Mouse (Mus musculus) cerebellum, adult 2 months (tissue): ENCODE data around the gene Uvrag. TPM values are rescaled to one million over a fixed set of nuclear protein-coding genes. Genes with fewer than 3 reads are reported as not detected.

Source experiments
- DNase-seq, 2 experiments: peaks; one replicate each; pipeline ENCODE4 v3.0.0; 2021
- H3K27ac ChIP-seq: fragments of 200-500 bp; 2 replicates; pipeline ENCODE4 v1.5.1; 2012; ENCODE audit warnings: low read length, control low read depth, inconsistent platforms; ENCODE audit not compliant: insufficient read depth
- H3K27me3 ChIP-seq: fragments of 200-500 bp; 2 replicates; pipeline ENCODE4 v1.6.1; 2012; ENCODE audit warnings: inconsistent platforms, mild to moderate bottlenecking, low read length, moderate library complexity; ENCODE audit not compliant: control insufficient read depth, insufficient read depth
- H3K4me1 ChIP-seq: fragments of 200-500 bp; 2 replicates; pipeline ENCODE4 v1.6.1; 2011; ENCODE audit warnings: low read length; ENCODE audit not compliant: control insufficient read depth, insufficient read depth
- H3K4me3 ChIP-seq: fragments of 200-500 bp; replicated peaks from 2 replicates; pipeline ENCODE3; 2011; ENCODE audit warnings: mild to moderate bottlenecking, low read depth, low read length, control low read depth; ENCODE audit not compliant: insufficient read depth
- CTCF ChIP-seq: fragments of 200-500 bp; IDR thresholded peaks from 2 replicates; pipeline ENCODE4 v1.5.1; 2011; ENCODE audit warnings: low read depth, mild to moderate bottlenecking, control low read depth, low read length, moderate library complexity, borderline replicate concordance; ENCODE audit not compliant: insufficient read depth
- POLR2A ChIP-seq: fragments of 200-500 bp; IDR thresholded peaks from 2 replicates; pipeline ENCODE4 v1.6.1; 2011; ENCODE audit warnings: low read length, control low read depth, borderline replicate concordance; ENCODE audit not compliant: insufficient read depth
- whole genome bisulfite sequencing: fragments of 180-500 bp; shearing (Covaris S2); methylation state at CpG from one replicate; pipeline ENCODE4 v1.1.7; 2018; 5-methylcytosine and 5-hydroxymethylcytosine counted together
- polyA plus RNA-seq: library from polyadenylated mRNA; depleted of rRNA; stranded (reverse); fragments of >200 nt; gene quantifications from 2 replicates; pipeline ENCODE4 v1.2.3, GENCODE M21; 2012; rRNA removed

Uvrag gene
- 19.2 TPM in 2 replicates for polyA plus RNA-seq

DNA sequence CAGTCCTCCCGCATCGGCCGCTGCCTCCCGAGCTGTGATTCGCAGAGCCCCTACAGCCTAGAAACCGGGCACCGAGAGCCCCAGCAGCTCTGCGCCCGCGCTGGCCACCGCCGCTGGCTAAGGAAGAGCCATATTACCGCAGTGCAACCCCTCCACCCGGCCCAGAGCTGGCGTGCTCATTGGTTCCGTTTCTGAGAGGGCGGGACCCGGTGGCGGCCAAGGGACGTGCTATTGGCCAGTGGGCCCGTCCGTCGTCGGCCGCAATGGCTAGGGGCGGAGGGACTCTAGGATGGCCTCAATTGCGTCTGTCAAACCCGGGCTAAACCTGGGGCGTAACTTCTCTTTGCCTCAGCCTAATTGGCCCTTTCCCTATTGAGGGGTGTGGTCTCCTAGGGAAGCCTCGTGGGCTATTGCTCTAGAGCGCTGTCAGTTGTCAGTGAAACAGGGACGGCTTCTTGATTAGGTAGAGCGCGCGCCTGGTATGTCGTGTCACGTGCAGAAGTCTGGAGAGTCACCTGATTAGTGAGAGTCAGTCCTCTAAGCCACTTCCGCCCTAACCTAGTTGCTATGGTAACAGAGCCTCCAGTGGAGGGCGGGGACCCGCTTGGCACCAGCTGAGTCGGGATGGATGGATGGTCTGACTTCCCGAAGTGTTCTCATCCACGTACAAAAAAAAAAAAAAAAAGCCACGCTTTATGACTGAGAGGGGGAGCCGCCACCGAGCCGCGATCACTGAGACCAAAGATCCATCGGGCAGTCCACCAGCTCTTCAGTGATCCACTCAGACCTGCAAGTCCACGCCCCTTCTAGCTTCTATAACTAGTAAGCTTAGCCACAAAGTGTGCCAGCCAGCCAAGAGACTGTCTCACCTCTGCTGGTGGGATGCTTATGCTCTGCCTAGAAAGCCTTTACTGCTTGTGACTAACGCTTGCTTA, at the start of gene Uvrag:
Gene Uvrag (minus strand): TSS at position 158 of the 935 bp plus-strand sequence.
- peak; percentile 100 for DNase-seq
- H3K27me3 ChIP-seq = no peaks in the 10 kb centered on the region
- TF ChIP-seq POLR2A = peak; percentile 83; the same call in 1 of the 2 replicates
- no peak for TF ChIP-seq CTCF
- under 1% methylated on average over 51 of the region's 51 CpGs for WGBS
- H3K27ac ChIP-seq = peak within 1 kb of the TSS; percentile 76
- H3K4me1 ChIP-seq = no peaks in the 10 kb centered on the region
- peak within 1 kb of the TSS; percentile 64 for H3K4me3 ChIP-seq

DNA sequence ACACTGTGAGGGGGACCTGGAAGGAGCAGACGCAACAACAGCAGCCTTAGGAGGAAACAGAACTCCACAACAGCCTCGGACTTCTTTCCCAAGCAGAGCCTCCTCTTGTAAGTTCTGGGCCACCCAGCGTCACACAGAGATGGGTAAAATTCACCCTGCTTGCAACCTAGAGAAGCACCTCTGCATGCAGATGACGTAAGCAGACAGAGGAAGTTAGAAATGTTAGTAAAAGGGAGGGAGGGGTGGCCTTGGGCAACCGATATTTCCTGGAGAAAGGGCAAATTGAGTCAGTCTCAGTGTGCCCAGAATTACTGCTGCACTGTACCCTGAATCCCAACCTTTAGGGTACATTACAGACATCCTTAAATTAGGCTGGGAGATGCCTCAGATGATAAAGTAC, 48.9 kb upstream of the Uvrag start:
- H3K27ac ChIP-seq = no peak overlapping the region
- no peaks in the 10 kb centered on the region for H3K4me1 ChIP-seq
- H3K27me3 ChIP-seq = no peaks in the 10 kb centered on the region
- WGBS = 92% methylated on average over 5 of the region's 5 CpGs
- H3K4me3 ChIP-seq = no peak overlapping the region
- no peak for DNase-seq
- TF ChIP-seq POLR2A (no peak), CTCF (no peak)

GRCm38 (mm10) chr7:99188630-99189029, 47.7 kb upstream of the Uvrag start:
- no peaks in the 10 kb centered on the region for H3K27me3 ChIP-seq
- no peak for DNase-seq
- TF ChIP-seq POLR2A (no peak), CTCF (no peak)
- H3K27ac ChIP-seq = no peak overlapping the region
- 87% methylated on average over 6 of the region's 6 CpGs for WGBS
- H3K4me3 ChIP-seq = no peak overlapping the region
- no peaks in the 10 kb centered on the region for H3K4me1 ChIP-seq

DNA sequence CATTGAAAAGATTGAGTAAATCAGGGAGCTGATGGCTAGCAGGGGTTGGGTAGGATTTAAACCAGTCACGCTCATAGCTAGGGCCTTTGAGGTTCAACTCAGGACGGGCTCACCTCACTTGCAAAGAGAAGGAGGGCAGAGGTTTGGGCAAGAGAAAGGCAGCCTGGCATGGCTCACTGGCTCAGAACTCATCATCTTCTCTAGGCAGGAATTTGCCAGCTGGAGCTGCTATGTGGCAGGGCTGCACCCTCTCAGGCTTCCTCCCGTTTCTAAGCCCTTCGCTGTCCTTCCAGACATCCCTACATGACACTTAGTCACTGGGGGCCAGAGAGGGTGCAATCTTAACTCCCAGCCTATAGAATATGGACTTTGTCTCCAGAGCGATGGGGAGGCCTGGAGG, 46.5 kb upstream of the Uvrag start:
- no peak for DNase-seq
- Histone ChIP-seq H3K27me3 (no peaks in the 10 kb centered on the region), H3K4me3 (no peak overlapping the region), H3K27ac (no peak overlapping the region), H3K4me1 (no peaks in the 10 kb centered on the region; the same call in 1 of the 2 replicates)
- 72% methylated on average over 5 of the region's 5 CpGs for WGBS
- no peak for TF ChIP-seq CTCF
- TF ChIP-seq POLR2A = no peak

GRCm38 (mm10) chr7:99185405-99185804, 44.5 kb upstream of the Uvrag start:
- H3K4me1 ChIP-seq = peaks cover 12% of the 10 kb centered on the region; the same call in 1 of the 2 replicates
- H3K27ac ChIP-seq = no peak overlapping the region
- no peaks in the 10 kb centered on the region for H3K27me3 ChIP-seq
- TF ChIP-seq CTCF (no peak), POLR2A (no peak)
- DNase-seq = no peak
- no peak overlapping the region for H3K4me3 ChIP-seq
- WGBS = 91% methylated on average over 3 of the region's 3 CpGs

- Histone ChIP-seq H3K4me3 (no peak overlapping the region), H3K27me3 (no peaks in the 10 kb centered on the region), H3K27ac (no peak overlapping the region), H3K4me1 (peaks cover 12% of the 10 kb centered on the region; the same call in 1 of the 2 replicates)
- TF ChIP-seq POLR2A = no peak
- WGBS = 81% methylated on average over 6 of the region's 6 CpGs
- DNase-seq = no peak
Measured at GRCm38 (mm10) chr7:99183751-99184150, 42.8 kb upstream of the Uvrag start.

DNA sequence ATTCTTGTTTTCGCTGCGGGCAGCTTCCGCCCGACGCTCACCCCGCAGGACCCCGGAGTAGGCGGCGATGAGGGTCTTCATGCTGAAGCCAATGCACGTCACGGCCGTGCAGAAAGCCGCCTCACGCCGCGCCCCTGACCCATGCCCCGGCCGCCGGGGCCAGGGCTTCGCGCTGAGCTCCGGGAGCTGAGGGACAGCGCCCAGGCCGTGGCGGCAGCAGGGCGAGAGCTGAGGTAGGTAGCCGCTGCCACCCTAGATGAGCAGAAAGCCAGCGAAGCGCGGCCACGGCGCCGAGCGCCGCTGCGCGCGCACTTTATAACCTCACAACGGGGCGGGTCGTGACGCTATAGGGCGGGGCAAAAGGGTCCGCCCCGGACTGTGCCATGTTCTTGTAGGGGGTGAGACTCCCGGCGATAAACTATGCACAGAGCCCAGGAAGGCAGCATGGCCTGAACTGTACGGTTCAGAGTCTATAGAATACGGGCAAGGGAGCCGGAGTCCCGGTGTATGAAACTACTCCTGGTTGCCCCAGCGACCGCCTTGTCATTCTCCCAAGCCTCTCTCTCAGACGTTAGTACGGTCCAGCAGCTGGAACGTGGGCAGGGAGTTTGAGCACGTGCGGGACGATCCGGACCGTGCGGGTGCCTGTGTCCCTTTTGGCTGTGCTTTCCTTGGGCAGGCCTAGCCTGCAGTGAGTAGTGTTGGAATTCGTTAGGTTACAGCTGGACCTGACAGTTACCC, 41.7 kb upstream of the Uvrag start, which contains the start of gene Dgat2:
Gene Dgat2 (minus strand): TSS at position 288 of the 741 bp plus-strand sequence.
- no peaks in the 10 kb centered on the region for H3K27me3 ChIP-seq
- WGBS = under 1% methylated on average over 63 of the region's 63 CpGs
- peaks cover 12% of the 10 kb centered on the region; the same call in 1 of the 2 replicates for H3K4me1 ChIP-seq
- peak within 1 kb of the TSS; percentile 64 for H3K4me3 ChIP-seq
- peak within 1 kb of the TSS; percentile 83 for H3K27ac ChIP-seq
- DNase-seq = peak; percentile 90 to 96
- TF ChIP-seq CTCF = no peak
- TF ChIP-seq POLR2A = peak; percentile 98
